Comparison of ENCODE assay signal across 11 mouse cellular contexts in genomic region chr4:34172000-34172399, GRCm38 (mm10).
"Had no signal": no experiment of that assay in that cellular context is flagged by ENCODE, and none has a peak within 500 bp of the region (broad histone marks: within the 10 kb centered on the region; RNA-seq: fewer than 3 reads in every experiment).

No protein-coding gene starts in this region.

- H3K4me2 ChIP-seq: limb, embryonic 13.5 days; midbrain, embryonic 13.5 days; neural tube, embryonic 12.5 days had no signal

- DNase-seq: kidney, adult 8-10 months; kidney, postnatal 36 days; left cerebral cortex, postnatal 4 days; lung, adult 18-20 months had no signal

- H3K9ac ChIP-seq: limb, embryonic 13.5 days; liver, embryonic 14.5 days; midbrain, embryonic 13.5 days; neural tube, embryonic 12.5 days had no signal

- H3K27me3 ChIP-seq: limb, embryonic 13.5 days; midbrain, embryonic 13.5 days; neural tube, embryonic 12.5 days had no signal

- H3K36me3 ChIP-seq: limb, embryonic 13.5 days; midbrain, embryonic 13.5 days; neural tube, embryonic 12.5 days had no signal

- H3K4me3 ChIP-seq: limb, embryonic 13.5 days; midbrain, embryonic 13.5 days; myocyte; neural tube, embryonic 12.5 days had no signal

- H3K27ac ChIP-seq: kidney, postnatal 0 days; limb, embryonic 13.5 days; liver, embryonic 14.5 days; midbrain, embryonic 13.5 days; neural tube, embryonic 12.5 days; stomach, postnatal 0 days had no signal

- H3K4me1 ChIP-seq: limb, embryonic 13.5 days; midbrain, embryonic 13.5 days; neural tube, embryonic 12.5 days had no signal

- H3K9me3 ChIP-seq: limb, embryonic 13.5 days; midbrain, embryonic 13.5 days; neural tube, embryonic 12.5 days had no signal
